Mouse (Mus musculus): ENCODE data around the gene Ifngr2.

Gene Ifngr2

GRCm38 (mm10) chr16:91536372-91536771 lies 10.5 kb upstream of the Ifngr2 start:
- no peak for DNase-seq (ENCODE audit: low spot score)

- no peak for DNase-seq (ENCODE audit: low spot score)
Observed at GRCm38 (mm10) chr16:91537065-91537464, 9.8 kb upstream of the Ifngr2 start.

- no peak for DNase-seq (ENCODE audit: low spot score)
Observed at GRCm38 (mm10) chr16:91538051-91538450, 8.8 kb upstream of the Ifngr2 start.

- no peak for DNase-seq (ENCODE audit: low spot score)
Observed at GRCm38 (mm10) chr16:91538513-91538912, 8.4 kb upstream of the Ifngr2 start.

- DNase-seq (ENCODE audit: low spot score) = no peak
Observed at GRCm38 (mm10) chr16:91541573-91542081, 5.2 kb upstream of the Ifngr2 start.

- DNase-seq (ENCODE audit: low spot score) = no peak
Observed at GRCm38 (mm10) chr16:91543619-91544018, 3.3 kb upstream of the Ifngr2 start.

GRCm38 (mm10) chr16:91545597-91546281 lies 1.1 kb upstream of the Ifngr2 start:
- DNase-seq (ENCODE audit: low spot score) = no peak

- no peak for DNase-seq (ENCODE audit: low spot score)
Observed at GRCm38 (mm10) chr16:91546391-91546835, 459 bp upstream of the Ifngr2 start.

- DNase-seq (ENCODE audit: low spot score) = no peak
Observed at GRCm38 (mm10) chr16:91547974-91548373, 1.1 kb downstream of the Ifngr2 start.

GRCm38 (mm10) chr16:91548586-91548985 lies 1.7 kb downstream of the Ifngr2 start:
- no peak for DNase-seq (ENCODE audit: low spot score)

- no peak for DNase-seq (ENCODE audit: low spot score)
Observed at GRCm38 (mm10) chr16:91548996-91549395, 2.1 kb downstream of the Ifngr2 start.

GRCm38 (mm10) chr16:91549616-91550015 lies 2.7 kb downstream of the Ifngr2 start:
- DNase-seq (ENCODE audit: low spot score) = no peak

GRCm38 (mm10) chr16:91551081-91551524 lies 4.2 kb downstream of the Ifngr2 start:
- no peak for DNase-seq (ENCODE audit: low spot score)

- DNase-seq (ENCODE audit: low spot score) = no peak
Observed at GRCm38 (mm10) chr16:91552072-91552471, 5.2 kb downstream of the Ifngr2 start.

GRCm38 (mm10) chr16:91553625-91554024 lies 6.8 kb downstream of the Ifngr2 start:
- no peak for DNase-seq (ENCODE audit: low spot score)

GRCm38 (mm10) chr16:91555017-91555605 lies 8.2 kb downstream of the Ifngr2 start:
- DNase-seq (ENCODE audit: low spot score) = no peak

GRCm38 (mm10) chr16:91556659-91557058 lies 9.8 kb downstream of the Ifngr2 start:
- DNase-seq (ENCODE audit: low spot score) = no peak

GRCm38 (mm10) chr16:91557214-91557613 lies 10.3 kb downstream of the Ifngr2 start:
- DNase-seq (ENCODE audit: low spot score) = no peak

GRCm38 (mm10) chr16:91557693-91558092 lies 10.8 kb downstream of the Ifngr2 start:
- DNase-seq (ENCODE audit: low spot score) = peak; percentile 63

- no peak for DNase-seq (ENCODE audit: low spot score)
Observed at GRCm38 (mm10) chr16:91561099-91561498, 14.2 kb downstream of the Ifngr2 start.

GRCm38 (mm10) chr16:91561541-91562457 lies 14.9 kb downstream of the Ifngr2 start:
- no peak for DNase-seq (ENCODE audit: low spot score)

- DNase-seq (ENCODE audit: low spot score) = no peak
Observed at GRCm38 (mm10) chr16:91564580-91565291, 17.9 kb downstream of the Ifngr2 start.
